Comparison of ENCODE assay signal across 25 mouse cellular contexts in genomic region chr5:142719897-142720296, GRCm38 (mm10).
"Had no signal": no experiment of that assay in that cellular context is flagged by ENCODE, and none has a peak within 500 bp of the region (broad histone marks: within the 10 kb centered on the region; RNA-seq: fewer than 3 reads in every experiment).

No protein-coding gene starts in this region.

- DNase-seq: gastrocnemius, postnatal 14 days; gastrocnemius, postnatal 36 days; heart, adult 11 months; heart, adult 2 months; heart, postnatal 14 days; heart, postnatal 36 days; kidney, adult 11 months; kidney, adult 2 months; kidney, adult 9 months; kidney, postnatal 14 days; kidney, postnatal 36 days; layer of hippocampus, adult 9-11 months; layer of hippocampus, postnatal 36 days; left cerebral cortex, postnatal 4 days had no signal

- H3K9ac ChIP-seq: heart, embryonic 13.5 days; heart, embryonic 15.5 days; hindbrain, embryonic 13.5 days; hindbrain, embryonic 15.5 days; kidney, embryonic 15.5 days; limb, embryonic 13.5 days; limb, embryonic 15.5 days had no signal

- H3K4me2 ChIP-seq: heart, embryonic 11.5 days; heart, embryonic 13.5 days; heart, embryonic 15.5 days; hindbrain, embryonic 13.5 days; hindbrain, embryonic 15.5 days; kidney, embryonic 15.5 days; limb, embryonic 13.5 days; limb, embryonic 15.5 days had no signal

- ATAC-seq: hindbrain, postnatal 0 days; intestine, embryonic 16.5 days had no signal

- H3K9me3 ChIP-seq: heart, embryonic 13.5 days; heart, embryonic 15.5 days; hindbrain, embryonic 13.5 days; hindbrain, embryonic 15.5 days; kidney, embryonic 15.5 days; limb, embryonic 13.5 days; limb, embryonic 15.5 days had no signal

- H3K36me3 ChIP-seq: heart, embryonic 13.5 days; heart, embryonic 15.5 days; limb, embryonic 15.5 days had no signal

- H3K27me3 ChIP-seq: hindbrain, embryonic 13.5 days; hindbrain, embryonic 15.5 days; kidney, embryonic 15.5 days; limb, embryonic 13.5 days; limb, embryonic 15.5 days had no signal

- H3K27ac ChIP-seq: heart, adult 2 months; heart, embryonic 13.5 days; heart, embryonic 15.5 days; hindbrain, embryonic 13.5 days; hindbrain, embryonic 15.5 days; hindbrain, postnatal 0 days; kidney, embryonic 15.5 days; kidney, postnatal 0 days; limb, embryonic 13.5 days; limb, embryonic 15.5 days had no signal

- H3K4me3 ChIP-seq: heart, adult 2 months; heart, embryonic 13.5 days; heart, embryonic 15.5 days; hindbrain, embryonic 13.5 days; hindbrain, embryonic 15.5 days; kidney, embryonic 15.5 days; limb, embryonic 13.5 days; limb, embryonic 15.5 days had no signal
